Mouse (Mus musculus) kidney, adult 2 months (tissue): ENCODE data around the gene Zfp128. TPM values are rescaled to one million over a fixed set of nuclear protein-coding genes. Genes with fewer than 3 reads are reported as not detected.
A peak's percentile ranks its signal among the peaks of the same experiment; 100 is the strongest.
"Not testable (repeated sequence)": the region's sequence is repeated elsewhere in the genome, so short reads cannot be mapped to it uniquely, and the experiment has no call there.

ENCODE experiments used
- DNase-seq: peaks from one replicate; pipeline ENCODE4 v3.0.0; 2021
- H3K27ac ChIP-seq: fragments of 200-500 bp; 2 replicates; pipeline ENCODE4 v1.5.1; 2012; ENCODE audit warnings: low read depth, low read length, control low read depth, inconsistent platforms; ENCODE audit not compliant: insufficient read depth
- H3K27me3 ChIP-seq: fragments of 200-500 bp; replicated peaks from 2 replicates; pipeline ENCODE4 v1.6.1; 2012; ENCODE audit warnings: mild to moderate bottlenecking, moderate library complexity, low read length, inconsistent platforms; ENCODE audit not compliant: control insufficient read depth, insufficient read depth
- H3K36me3 ChIP-seq: fragments of 200-500 bp; 2 replicates; pipeline ENCODE4 v1.6.1; 2012; ENCODE audit warnings: mild to moderate bottlenecking, moderate library complexity, low read length, inconsistent platforms; ENCODE audit not compliant: control insufficient read depth, insufficient read depth
- H3K4me1 ChIP-seq: fragments of 200-500 bp; 2 replicates; pipeline ENCODE4 v1.6.1; 2011; ENCODE audit warnings: low read length; ENCODE audit not compliant: control insufficient read depth, insufficient read depth
- H3K4me3 ChIP-seq: fragments of 200-500 bp; 2 replicates; pipeline ENCODE4 v1.5.1; 2011; ENCODE audit warnings: mild to moderate bottlenecking, low read depth, low read length, control low read depth; ENCODE audit not compliant: insufficient read depth
- CTCF ChIP-seq: fragments of 200-500 bp; conservative IDR thresholded peaks from 2 replicates; pipeline ENCODE4 v1.5.1; 2011; ENCODE audit warnings: low read depth, mild to moderate bottlenecking, control low read depth, low read length, moderate library complexity, mixed read lengths; ENCODE audit not compliant: insufficient read depth, insufficient read length
- POLR2A ChIP-seq: fragments of 200-500 bp; IDR thresholded peaks from one replicate; pipeline ENCODE4 v1.6.1; 2011; ENCODE audit warnings: low read depth, low read length, control low read depth
- WGBS: fragments of 180-500 bp; shearing (Covaris S2); methylation state at CpG from one replicate; pipeline ENCODE4 v1.1.7; 2018; 5-methylcytosine and 5-hydroxymethylcytosine counted together
- polyA plus RNA-seq: library from polyadenylated mRNA; depleted of rRNA; stranded (reverse); fragments of >200 nt; gene quantifications from 2 replicates; pipeline ENCODE4 v1.2.3, GENCODE M21; 2012

Gene Zfp128
- polyA plus RNA-seq, 1 experiment = 1.4 TPM

DNA sequence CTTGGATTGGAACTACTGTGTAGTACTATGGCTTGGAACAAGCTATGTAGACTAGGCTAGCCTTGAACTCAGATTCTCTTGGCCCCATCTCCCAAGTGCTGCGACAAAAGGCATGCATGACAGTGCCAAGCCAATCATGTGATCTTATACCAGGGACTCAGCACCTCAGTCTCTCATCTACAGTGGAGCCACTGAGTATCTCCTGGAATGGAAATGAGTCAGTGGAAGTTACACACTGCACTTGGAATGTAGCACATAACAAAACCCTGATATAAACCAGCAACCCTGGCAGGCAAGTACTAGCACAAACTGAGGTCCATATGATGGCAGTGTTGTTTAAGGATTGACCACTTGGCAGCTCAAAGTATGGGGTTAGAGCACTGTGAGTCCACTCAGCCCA, 24.2 kb downstream of the Zfp128 start:
- TF ChIP-seq CTCF = no peak
- TF ChIP-seq POLR2A = no peak
- Histone ChIP-seq H3K4me3 (no peak overlapping the region), H3K27me3 (no peaks in the 10 kb centered on the region), H3K27ac (no peak overlapping the region), H3K4me1 (peaks cover 3% of the 10 kb centered on the region; the same call in 1 of the 2 replicates), H3K36me3 (no peaks in the 10 kb centered on the region)
- DNase-seq = no peak
- 63% methylated on average over 1 of the region's 1 CpGs for WGBS

- Histone ChIP-seq H3K27me3 (no peaks in the 10 kb centered on the region), H3K27ac (peak overlapping the region; percentile 59), H3K4me3 (peak overlapping the region; percentile 59), H3K36me3 (no peaks in the 10 kb centered on the region), H3K4me1 (peaks cover 3% of the 10 kb centered on the region; the same call in 1 of the 2 replicates)
- no peak for TF ChIP-seq POLR2A
- TF ChIP-seq CTCF = peak; percentile 58
- peak; percentile 83 for DNase-seq
- 32% methylated on average over 7 of the region's 7 CpGs for WGBS
These were observed 28.6 kb downstream of the Zfp128 start for GRCm38 (mm10) chr7:12909498-12909962.

DNA sequence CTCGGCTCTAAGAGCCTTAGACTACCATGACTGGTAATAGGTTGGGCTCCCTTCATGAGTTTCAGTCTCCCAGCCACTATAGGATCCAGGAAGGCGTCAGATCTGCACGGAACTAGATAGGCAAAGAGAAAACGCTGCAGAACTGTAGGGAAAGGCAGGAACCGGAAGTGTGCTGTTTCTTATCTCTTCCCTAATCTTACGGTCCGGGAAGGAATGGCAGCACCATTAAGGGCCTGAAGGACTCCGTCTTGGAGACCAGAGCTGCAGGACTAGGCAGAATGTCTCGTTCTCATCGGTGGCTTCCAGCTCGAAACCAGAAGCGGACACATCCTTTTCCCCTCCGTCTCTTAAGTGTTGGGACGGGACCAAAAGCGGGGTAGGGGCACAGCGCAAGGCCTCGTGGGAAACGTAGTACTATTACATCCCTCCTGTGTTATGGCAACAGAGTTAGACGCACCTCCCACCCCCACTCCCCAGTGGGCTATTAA, 29.2 kb downstream of the Zfp128 start:
- Histone ChIP-seq H3K4me3 (peak overlapping the region; percentile 59), H3K27me3 (no peaks in the 10 kb centered on the region), H3K36me3 (no peaks in the 10 kb centered on the region), H3K4me1 (peaks cover 3% of the 10 kb centered on the region; the same call in 1 of the 2 replicates), H3K27ac (peak overlapping the region; percentile 59)
- WGBS = 7% methylated on average over 19 of the region's 19 CpGs
- DNase-seq = peak; percentile 69
- TF ChIP-seq CTCF (no peak), POLR2A (peak; percentile 26)

DNA sequence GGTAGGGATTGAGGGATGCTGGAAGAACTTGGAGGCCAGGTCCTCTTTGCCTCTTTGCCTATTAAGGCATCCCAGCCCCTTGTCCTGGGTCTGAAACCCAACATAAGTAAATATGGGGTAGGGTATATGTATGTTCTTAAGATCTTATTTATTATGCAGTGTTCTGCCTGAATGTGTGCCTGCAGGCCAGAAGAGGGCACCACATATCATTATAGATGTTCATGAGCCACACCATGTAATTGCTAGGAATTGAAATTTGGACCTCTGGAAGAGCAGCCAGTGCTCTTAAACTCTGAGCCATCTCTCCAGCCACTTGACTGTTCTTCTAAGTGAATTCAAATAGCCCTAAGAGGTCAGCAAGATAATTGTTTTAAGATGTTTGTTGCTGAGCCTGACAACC, 32.6 kb downstream of the Zfp128 start:
- no peak for TF ChIP-seq POLR2A
- TF ChIP-seq CTCF = peak; percentile 47
- Histone ChIP-seq H3K27me3 (no peaks in the 10 kb centered on the region), H3K36me3 (no peaks in the 10 kb centered on the region), H3K27ac (no peak overlapping the region), H3K4me1 (peaks cover 3% of the 10 kb centered on the region; the same call in 1 of the 2 replicates), H3K4me3 (no peak overlapping the region)
- DNase-seq = peak; percentile 31

GRCm38 (mm10) chr7:12920495-12920894, 39.5 kb downstream of the Zfp128 start:
- not testable (repeated sequence) for DNase-seq, H3K36me3 ChIP-seq, H3K4me1 ChIP-seq, H3K27ac ChIP-seq, H3K27me3 ChIP-seq, H3K4me3 ChIP-seq
- WGBS = 85% methylated on average over 7 of the region's 8 CpGs

- H3K4me1 ChIP-seq = peaks cover 8% of the 10 kb centered on the region
- peak overlapping the region; percentile 80 for H3K27ac ChIP-seq
- no peak for TF ChIP-seq POLR2A
- TF ChIP-seq CTCF = no peak
- peaks cover 3% of the 10 kb centered on the region; the same call in 1 of the 2 replicates for H3K36me3 ChIP-seq
- no peak for DNase-seq
- H3K4me3 ChIP-seq = peak overlapping the region; percentile 68
- H3K27me3 ChIP-seq = no peaks in the 10 kb centered on the region
- 2% methylated on average over 3 of the region's 3 CpGs for WGBS
These were observed 40.3 kb downstream of the Zfp128 start for GRCm38 (mm10) chr7:12921318-12921704.

DNA sequence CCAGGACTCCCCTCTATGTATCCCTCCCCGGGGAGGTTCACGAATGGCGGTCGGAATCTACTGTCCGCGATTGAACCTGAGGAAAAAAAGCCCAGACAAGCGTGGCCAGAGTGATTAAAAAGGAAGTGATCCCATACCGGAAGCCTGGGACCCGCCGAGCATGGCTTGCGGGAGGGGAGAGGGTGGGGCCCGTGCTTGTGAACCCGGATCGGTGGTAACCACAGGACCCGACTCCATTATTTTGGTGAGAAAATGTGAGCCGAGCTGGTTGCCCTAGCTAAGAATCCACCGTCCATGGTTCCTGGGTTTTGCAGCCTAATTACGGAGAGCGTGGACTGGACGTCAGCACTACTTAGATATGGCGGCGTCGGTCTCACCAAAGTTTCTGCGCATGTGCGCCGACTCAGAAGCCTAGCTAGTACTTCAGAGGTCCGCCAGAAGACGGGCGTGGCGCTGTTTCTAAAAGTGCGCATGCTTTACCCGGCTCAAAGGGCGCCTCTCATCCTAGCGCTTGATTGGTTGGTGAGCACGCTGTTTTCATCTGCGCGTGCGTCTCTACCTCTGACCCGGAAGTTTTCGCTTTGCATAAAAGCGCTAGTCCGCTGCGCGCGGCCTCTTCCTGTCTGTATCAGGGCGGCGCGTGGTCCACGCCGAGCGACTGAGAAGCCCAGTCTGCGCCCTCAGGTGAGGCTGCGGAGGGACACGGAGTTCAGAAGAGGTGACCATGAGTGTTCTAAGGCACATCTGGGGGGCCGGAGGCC, 40.9 kb downstream of the Zfp128 start, which contains the start of gene Rps5:
TSS of gene Rps5 (plus strand) at position 586 of the 761 bp plus-strand sequence.
- no peaks in the 10 kb centered on the region for H3K27me3 ChIP-seq

More for the DNA sequence above, 40.9 kb downstream of the Zfp128 start, which contains the start of gene Rps5:
- peak within 1 kb of the TSS; percentile 90 for H3K4me3 ChIP-seq
- peaks cover 3% of the 10 kb centered on the region; the same call in 1 of the 2 replicates for H3K36me3 ChIP-seq
- under 1% methylated on average over 55 of the region's 55 CpGs for WGBS
- TF ChIP-seq POLR2A = peak; percentile 75
- peak; percentile 77 for TF ChIP-seq CTCF
- DNase-seq = peak; percentile 99
- H3K4me1 ChIP-seq = peaks cover 8% of the 10 kb centered on the region
- peak within 1 kb of the TSS; percentile 80 for H3K27ac ChIP-seq
